In genomic region chr19:8142716-8143115, GRCm38 (mm10) we compare ENCODE assay signal across 22 mouse cellular contexts. TPM values are rescaled to one million over a fixed set of nuclear protein-coding genes. Genes with fewer than 3 reads are reported as not detected.
"Had no signal": no experiment of that assay in that cellular context is flagged by ENCODE, and none has a peak within 500 bp of the region (broad histone marks: within the 10 kb centered on the region; RNA-seq: fewer than 3 reads in every experiment).

No protein-coding gene starts in this region.

RNA-seq across cellular contexts. Expression of gene Slc22a28, which starts 10.9 kb away (rescaled TPM):
- polyA plus RNA-seq: heart, embryonic 10.5 days; heart, embryonic 11.5 days; heart, embryonic 12.5 days; heart, embryonic 13.5 days; heart, embryonic 14.5 days; heart, embryonic 15.5 days; heart, embryonic 16.5 days; heart, postnatal 0 days; hindbrain, embryonic 10.5 days; hindbrain, embryonic 11.5 days; hindbrain, embryonic 12.5 days; hindbrain, embryonic 13.5 days; hindbrain, embryonic 14.5 days; hindbrain, embryonic 15.5 days; hindbrain, embryonic 16.5 days; hindbrain, postnatal 0 days; inflammation-experienced regulatory T-cells, adult 6 months; intestine, embryonic 14.5 days; intestine, embryonic 15.5 days; intestine, embryonic 16.5 days; intestine, postnatal 0 days; large intestine, adult 2 months had no signal
